In genomic region chr19:10482703-10483102, GRCm38 (mm10) we compare ENCODE assay signal across 11 mouse cellular contexts. TPM values are rescaled to one million over a fixed set of nuclear protein-coding genes. Genes with fewer than 3 reads are reported as not detected.
DNase-seq lines count a peak whose midpoint lies in the region; ATAC-seq and TF ChIP-seq lines count a peak whose summit lies in the region.
"Had no signal": no experiment of that assay in that cellular context is flagged by ENCODE, and none has a peak within 500 bp of the region (broad histone marks: within the 10 kb centered on the region; RNA-seq: fewer than 3 reads in every experiment).

Gene Ppp1r32 (minus strand): TSS chr19:10482928.

- no peak within 1 kb of the TSS for H3K4me3 ChIP-seq in kidney, postnatal 0 days (replicated peaks; ENCODE audit: low read depth, low read length)
- H3K4me3 ChIP-seq in forebrain, embryonic 15.5 days = no peak within 1 kb of the TSS
- H3K4me3 ChIP-seq in testis, adult 2 months (ENCODE audit: control insufficient read depth, low read depth, low read length) = peak within 1 kb of the TSS; percentile 77
- H3K4me3 ChIP-seq in heart, adult 2 months = no peak within 1 kb of the TSS

- WGBS in kidney, postnatal 0 days = 38% methylated on average over 6 of the region's 6 CpGs
- WGBS in forebrain, embryonic 15.5 days = 27% methylated on average over 6 of the region's 6 CpGs
- WGBS in heart, adult 2 months = 34% methylated on average over 6 of the region's 6 CpGs

- no peaks in the 10 kb centered on the region for H3K79me2 ChIP-seq in heart, adult 2 months (replicated peaks; ENCODE audit: control insufficient read depth, insufficient read depth, low read length)

- no peaks in the 10 kb centered on the region for H3K4me1 ChIP-seq in kidney, postnatal 0 days (replicated peaks; ENCODE audit: insufficient read depth, low read length)
- H3K4me1 ChIP-seq in forebrain, embryonic 15.5 days = peaks cover 3% of the 10 kb centered on the region; the same call in 1 of the 2 replicates
- H3K4me1 ChIP-seq in testis, adult 2 months (ENCODE audit: control insufficient read depth, insufficient read depth, low read length) = peaks cover 8% of the 10 kb centered on the region
- no peaks in the 10 kb centered on the region for H3K4me1 ChIP-seq in heart, adult 2 months (ENCODE audit: control insufficient read depth, insufficient read depth, low read length)

- H3K9me3 ChIP-seq in kidney, postnatal 0 days (replicated peaks; ENCODE audit: low read length) = no peaks in the 10 kb centered on the region
- H3K9me3 ChIP-seq in forebrain, embryonic 15.5 days = no peaks in the 10 kb centered on the region

- no peak for TF ChIP-seq CTCF in kidney, postnatal 0 days (IDR thresholded peaks at IDR 0.05; ENCODE audit: low read depth)
- TF ChIP-seq CTCF in testis, adult 2 months (IDR thresholded peaks at IDR 0.05; ENCODE audit: control insufficient read depth, insufficient read depth, insufficient replicate concordance, low read depth, low read length) = no peak
- no peak for TF ChIP-seq CTCF in heart, adult 2 months (IDR thresholded peaks at IDR 0.05)

- H3K27me3 ChIP-seq in kidney, postnatal 0 days (ENCODE audit: insufficient read depth, low read length) = no peaks in the 10 kb centered on the region
- 0 out of 2 replicates have a peak, but pooled peaks cover 4% of the 10 kb centered on the region for H3K27me3 ChIP-seq in forebrain, embryonic 15.5 days
- H3K27me3 ChIP-seq in testis, adult 2 months (ENCODE audit: control insufficient read depth, insufficient read depth, low read length) = no peaks in the 10 kb centered on the region
- H3K27me3 ChIP-seq in heart, adult 2 months (ENCODE audit: control insufficient read depth, insufficient read depth, low read length) = no peaks in the 10 kb centered on the region; the same call in 1 of the 2 replicates

- no peaks in the 10 kb centered on the region for H3K36me3 ChIP-seq in kidney, postnatal 0 days (ENCODE audit: insufficient read depth, low read length)
- no peaks in the 10 kb centered on the region for H3K36me3 ChIP-seq in forebrain, embryonic 15.5 days
- H3K36me3 ChIP-seq in testis, adult 2 months (ENCODE audit: control insufficient read depth, insufficient read depth, low read length) = no peaks in the 10 kb centered on the region; the same call in 1 of the 2 replicates
- H3K36me3 ChIP-seq in heart, adult 2 months (ENCODE audit: control insufficient read depth, insufficient read depth, low read length) = no peaks in the 10 kb centered on the region

- peak; percentile 36 for DNase-seq in kidney, postnatal 0 days (ENCODE audit: low spot score)
- DNase-seq in kidney, adult 11 months = no peak
- DNase-seq in lung, postnatal 10 days = peak; percentile 19
- DNase-seq in cerebellum, adult 9-11 months = no peak
- no peak for DNase-seq in gastrocnemius, postnatal 14 days
- DNase-seq in heart, adult 2 months = no peak
- DNase-seq: thymus, postnatal 36 days had no signal

- no peak within 1 kb of the TSS for H3K4me2 ChIP-seq in kidney, postnatal 0 days (ENCODE audit: low read length)
- H3K4me2 ChIP-seq in forebrain, embryonic 15.5 days (replicated peaks) = no peak within 1 kb of the TSS

- intact Hi-C loops in gastrocnemius, postnatal 14 days (cut with DNase I; ENCODE audit: low total_unique reads) = loop anchor here (10.0 kb wide), 1 partner anchor 228 kb away; no protein-coding TSS in a partner anchor
- intact Hi-C loops in heart, adult 2 months (cut with DNase I) = loop anchor here (5.0 kb wide), 1 partner anchor 90 kb away; no protein-coding TSS in a partner anchor

- ATAC-seq in kidney, postnatal 0 days (replicated peaks; ENCODE audit: low FRiP score, low read depth) = no peak
- peak; percentile 48; the same call in 1 of the 2 replicates for ATAC-seq in forebrain, embryonic 15.5 days (replicated peaks)
- ATAC-seq: inflammation-experienced regulatory T-cells, adult 6 months had no signal

- peak; percentile 92; the same call in 1 of the 2 replicates for TF ChIP-seq POLR2A in testis, adult 2 months (IDR thresholded peaks at IDR 0.05; ENCODE audit: control insufficient read depth, low read depth, low read length)
- no peak for TF ChIP-seq POLR2A in heart, adult 2 months (IDR thresholded peaks at IDR 0.05; ENCODE audit: insufficient read depth, low read depth, low read length)

- no peak for TF ChIP-seq EP300 in heart, adult 2 months (IDR thresholded peaks at IDR 0.05; ENCODE audit: insufficient read depth, low read depth, low read length)

- H3K9ac ChIP-seq in kidney, postnatal 0 days (ENCODE audit: low read depth, low read length) = no peak within 1 kb of the TSS
- no peak within 1 kb of the TSS for H3K9ac ChIP-seq in forebrain, embryonic 15.5 days (replicated peaks)
- H3K9ac ChIP-seq in heart, adult 2 months (ENCODE audit: low read depth, low read length) = no peak within 1 kb of the TSS
- H3K9ac ChIP-seq: liver, embryonic 14.5 days had no signal

- H3K27ac ChIP-seq in kidney, postnatal 0 days = no peak within 1 kb of the TSS
- no peak within 1 kb of the TSS for H3K27ac ChIP-seq in forebrain, embryonic 15.5 days (replicated peaks)
- 0 out of 2 replicates have a peak within 1 kb of the TSS, but pooled peaks have one; percentile 10 for H3K27ac ChIP-seq in testis, adult 2 months (ENCODE audit: control insufficient read depth, insufficient read depth, low read depth, low read length)
- no peak within 1 kb of the TSS for H3K27ac ChIP-seq in heart, adult 2 months
- H3K27ac ChIP-seq: liver, embryonic 14.5 days had no signal

RNA-seq across cellular contexts. Expression of gene Ppp1r32, which starts in this region (rescaled TPM):
- not detected in 2 replicates for polyA plus RNA-seq in kidney, postnatal 0 days (2015; fragmentation: Nextera tagmentation; extraction: Ambion mirVana)
- polyA plus RNA-seq in forebrain, embryonic 15.5 days (2015; fragmentation: Nextera tagmentation; extraction: Ambion mirVana) = 1.5 and 3.0 TPM in 2 replicates
- 398 and 401 TPM in 2 replicates for polyA plus RNA-seq in testis, adult 2 months (2012; rRNA removed)
- total RNA-seq in gastrocnemius, postnatal 14 days (2021) = under 1 TPM; 0.38 to 0.57 TPM
- under 1 TPM; 0.16 to 0.29 TPM for total RNA-seq in heart, adult 2 months (2021)
- polyA plus RNA-seq in heart, adult 2 months (2012; rRNA removed) = 0.20 and 1.1 TPM in 2 replicates

Comparison
In these comparisons a context has a peak if more than half of its experiments do, and no peak if none do; other contexts are left out.
1. RNA of gene Ppp1r32 (polyA plus RNA-seq): 398 to 401 TPM in testis, adult 2 months; 1.5 to 3.0 TPM in forebrain, embryonic 15.5 days, 0.20 to 1.1 TPM in heart, adult 2 months and not detected in kidney, postnatal 0 days; every median in the first group is over 100 times any median in the second.
2. Peak in DNase-seq in kidney, postnatal 0 days; RNA of the gene not detected or under 1 TPM.